Mouse (Mus musculus) liver, postnatal 0 days (tissue): ENCODE measurements at regions not wholly inside any gene's neighbourhood (a gene's known extent, or its start where the extent isn't known, plus 50 kb on each side); places are given as distances from the start of the nearest gene placed in this dataset.
"Not testable (repeated sequence)": the region's sequence is repeated elsewhere in the genome, so short reads cannot be mapped to it uniquely, and the experiment has no call there.

Experiments
- ATAC-seq: fragments of 200-750 bp; cut with Nextera tagmentation; 2 replicates; pipeline ENCODE4 v1.8.0; 2017; ENCODE audit warnings: mild to moderate bottlenecking, moderate library complexity
- DNase-seq: peaks from one replicate; pipeline ENCODE4 v3.0.0-alpha.2; 2016
- H3K27ac ChIP-seq: fragments of 300-500 bp; sonication (generic); 2 replicates; pipeline ENCODE4 v1.5.1; 2014; ENCODE audit warnings: antibody characterized with exemption, moderate library complexity, mild to moderate bottlenecking, low read depth
- H3K27me3 ChIP-seq: fragments of 300-500 bp; sonication (generic); 2 replicates; pipeline ENCODE4 v1.6.1; 2014; ENCODE audit warnings: low read length, control low read depth, mixed read lengths; ENCODE audit not compliant: insufficient read depth
- H3K36me3 ChIP-seq: fragments of 300-500 bp; sonication (generic); replicated peaks from 2 replicates; pipeline ENCODE4 v1.6.1; 2014; ENCODE audit warnings: mild to moderate bottlenecking, control low read depth, low read length, moderate library complexity, mixed read lengths; ENCODE audit not compliant: insufficient read depth
- H3K4me1 ChIP-seq: fragments of 300-500 bp; sonication (generic); 2 replicates; pipeline ENCODE4 v1.6.1; 2014; ENCODE audit warnings: antibody characterized with exemption, mild to moderate bottlenecking, control low read depth; ENCODE audit not compliant: insufficient read depth
- H3K4me2 ChIP-seq: fragments of 300-500 bp; sonication (generic); 2 replicates; pipeline ENCODE4 v1.6.1; 2014; ENCODE audit warnings: low read depth, mild to moderate bottlenecking, low read length, moderate library complexity, mixed read lengths
- H3K4me3 ChIP-seq: fragments of 300-500 bp; sonication (generic); 2 replicates; pipeline ENCODE4 v1.5.1; 2014; ENCODE audit warnings: low read depth, low read length
- H3K9ac ChIP-seq: fragments of 300-500 bp; sonication (generic); replicated peaks from 2 replicates; pipeline ENCODE4 v1.6.1; 2014; ENCODE audit warnings: mild to moderate bottlenecking, moderate library complexity
- H3K9me3 ChIP-seq: fragments of 300-500 bp; sonication (generic); 2 replicates; pipeline ENCODE4 v1.6.1; 2016; ENCODE audit warnings: mild to moderate bottlenecking, control low read depth, low read length, mixed read lengths
- CTCF ChIP-seq: sonication (generic); IDR thresholded peaks from 2 replicates; pipeline ENCODE4 v1.5.1; 2016; ENCODE audit warnings: antibody characterized with exemption, low read depth
- EP300 ChIP-seq: IDR thresholded peaks from 2 replicates; pipeline ENCODE4 v1.6.1; 2016; ENCODE audit warnings: antibody characterized with exemption, low read depth, mild to moderate bottlenecking
- WGBS: fragments of 180-500 bp; shearing (Covaris S2); extraction: QIAGEN DNeasy Blood & Tissue Kit; methylation state at CpG from one replicate; pipeline ENCODE4 v1.1.7; 2014; ENCODE audit not compliant: insufficient replicate concordance; 5-methylcytosine and 5-hydroxymethylcytosine counted together

- H3K27me3 ChIP-seq = no peaks in the 10 kb centered on the region
- no peak overlapping the region for H3K9ac ChIP-seq
- no peaks in the 10 kb centered on the region for H3K4me1 ChIP-seq
- H3K4me2 ChIP-seq = no peak overlapping the region
- WGBS = 69% methylated on average over 7 of the region's 7 CpGs
- DNase-seq = no peak
- H3K27ac ChIP-seq = no peak overlapping the region
- TF ChIP-seq EP300 (no peak), CTCF (no peak)
- no peaks in the 10 kb centered on the region for H3K36me3 ChIP-seq
- no peak overlapping the region for H3K4me3 ChIP-seq
- ATAC-seq = no peak
- no peaks in the 10 kb centered on the region for H3K9me3 ChIP-seq
These were observed 77.4 kb upstream of the Adgrl2 start for GRCm38 (mm10) chr3:149067758-149068157.

- Histone ChIP-seq H3K4me2 (no peak overlapping the region), H3K36me3 (no peaks in the 10 kb centered on the region), H3K27ac (no peak overlapping the region), H3K9ac (no peak overlapping the region), H3K9me3 (no peaks in the 10 kb centered on the region), H3K27me3 (no peaks in the 10 kb centered on the region), H3K4me1 (no peaks in the 10 kb centered on the region), H3K4me3 (no peak overlapping the region)
- DNase-seq (no peak), ATAC-seq (no peak)
- WGBS = 54% methylated on average over 12 of the region's 12 CpGs
- TF ChIP-seq EP300 (no peak), CTCF (no peak)
These were observed 64.7 kb upstream of the Adgrl2 start for GRCm38 (mm10) chr3:149055077-149055476.

GRCm38 (mm10) chr3:149052295-149052902 is 62.0 kb upstream of the Adgrl2 start:
- 94% methylated on average over 1 of the region's 1 CpGs for WGBS
- not testable (repeated sequence) for H3K4me3 ChIP-seq, H3K4me2 ChIP-seq, H3K9ac ChIP-seq, H3K27me3 ChIP-seq, H3K4me1 ChIP-seq, H3K36me3 ChIP-seq, ATAC-seq, H3K9me3 ChIP-seq, DNase-seq, H3K27ac ChIP-seq

GRCm38 (mm10) chr3:149045343-149045742 is 55.0 kb upstream of the Adgrl2 start:
- WGBS = 70% methylated on average over 5 of the region's 5 CpGs
- no peaks in the 10 kb centered on the region for H3K9me3 ChIP-seq
- H3K9ac ChIP-seq = no peak overlapping the region
- ATAC-seq (no peak), DNase-seq (no peak)
- H3K27ac ChIP-seq = no peak overlapping the region
- peaks cover 7% of the 10 kb centered on the region for H3K4me1 ChIP-seq
- H3K27me3 ChIP-seq = no peaks in the 10 kb centered on the region
- no peak overlapping the region for H3K4me3 ChIP-seq
- TF ChIP-seq CTCF (no peak), EP300 (no peak)
- no peak overlapping the region for H3K4me2 ChIP-seq
- no peaks in the 10 kb centered on the region for H3K36me3 ChIP-seq

GRCm38 (mm10) chr3:149043901-149044300 is 53.5 kb upstream of the Adgrl2 start:
- H3K27ac ChIP-seq = no peak overlapping the region
- H3K27me3 ChIP-seq = no peaks in the 10 kb centered on the region
- ATAC-seq (no peak), DNase-seq (no peak)
- no peak overlapping the region for H3K4me2 ChIP-seq
- no peak overlapping the region for H3K9ac ChIP-seq
- TF ChIP-seq CTCF (no peak), EP300 (no peak)
- H3K4me1 ChIP-seq = peaks cover 7% of the 10 kb centered on the region
- no peaks in the 10 kb centered on the region for H3K36me3 ChIP-seq
- H3K4me3 ChIP-seq = no peak overlapping the region
- 85% methylated on average over 4 of the region's 4 CpGs for WGBS
- no peaks in the 10 kb centered on the region for H3K9me3 ChIP-seq

- Histone ChIP-seq H3K27ac (no peak overlapping the region), H3K9me3 (no peaks in the 10 kb centered on the region), H3K4me1 (peaks cover 7% of the 10 kb centered on the region), H3K36me3 (no peaks in the 10 kb centered on the region), H3K27me3 (no peaks in the 10 kb centered on the region), H3K4me3 (no peak overlapping the region), H3K4me2 (no peak overlapping the region), H3K9ac (no peak overlapping the region)
- 65% methylated on average over 9 of the region's 9 CpGs for WGBS
- TF ChIP-seq CTCF (no peak), EP300 (no peak)
- ATAC-seq = no peak
- no peak for DNase-seq
These were observed 52.2 kb upstream of the Adgrl2 start for GRCm38 (mm10) chr3:149042527-149042926.

GRCm38 (mm10) chr3:149041188-149041587 is 50.8 kb upstream of the Adgrl2 start:
- Histone ChIP-seq H3K4me3 (no peak overlapping the region), H3K9ac (no peak overlapping the region), H3K4me1 (peaks cover 7% of the 10 kb centered on the region), H3K9me3 (no peaks in the 10 kb centered on the region), H3K4me2 (no peak overlapping the region), H3K36me3 (no peaks in the 10 kb centered on the region), H3K27ac (no peak overlapping the region), H3K27me3 (no peaks in the 10 kb centered on the region)
- WGBS = 36% methylated on average over 3 of the region's 3 CpGs
- DNase-seq = no peak
- ATAC-seq = no peak
- TF ChIP-seq CTCF (no peak), EP300 (no peak)
